Mouse (Mus musculus) brain, embryonic 14.5 days (tissue): ENCODE results near the gene Rai2.

Source experiments
- CTCF ChIP-seq: fragments of 200-500 bp; IDR thresholded peaks from 2 replicates; pipeline ENCODE4 v1.5.1; 2012; ENCODE audit warnings: inconsistent platforms, mild to moderate bottlenecking, moderate library complexity, borderline replicate concordance; ENCODE audit not compliant: insufficient read depth, insufficient read length; ENCODE audit errors: extremely low read depth
- POLR2A ChIP-seq: fragments of 200-500 bp; IDR thresholded peaks from 2 replicates; pipeline ENCODE4 v1.6.1; 2012; ENCODE audit warnings: mild to moderate bottlenecking, inconsistent platforms, borderline replicate concordance; ENCODE audit not compliant: poor library complexity, insufficient read depth, insufficient read length, severe bottlenecking; ENCODE audit errors: extremely low read depth

DNA sequence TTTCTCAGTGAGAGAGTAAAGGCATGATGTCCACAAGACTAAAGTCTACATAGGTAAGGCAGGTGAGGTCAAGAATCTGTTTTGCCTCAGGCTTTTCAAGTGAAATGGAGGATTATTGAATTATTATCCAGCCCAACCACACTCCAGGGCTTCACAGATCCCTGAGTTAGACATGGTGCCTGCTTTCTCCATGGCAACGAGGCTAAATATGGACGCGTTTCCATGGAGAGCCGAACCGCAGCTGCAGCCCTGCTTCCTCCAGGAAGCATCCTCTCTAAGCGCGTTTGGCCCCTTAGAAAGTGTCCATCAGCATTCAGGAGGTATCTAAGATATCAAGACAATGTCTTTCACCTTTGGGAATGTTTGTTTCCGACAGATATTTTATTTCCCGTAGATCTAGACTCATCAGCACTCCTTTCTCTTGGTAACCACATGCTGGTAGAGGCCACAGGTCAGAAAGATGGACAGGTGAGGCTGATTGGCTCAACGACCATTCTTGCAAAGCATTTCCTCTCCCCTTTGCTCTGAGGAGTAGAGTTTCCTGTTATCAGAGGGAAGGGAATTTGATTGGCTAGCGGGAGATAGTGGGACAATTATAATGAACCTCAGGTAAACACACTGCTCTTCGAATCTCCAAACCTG is 59.6 kb downstream of the Rai2 start:
- no peak for TF ChIP-seq POLR2A
- TF ChIP-seq CTCF = no peak
